Mouse (Mus musculus) small intestine, adult 2 months (tissue): ENCODE data around the gene Prrt2.

Experiments
- CTCF ChIP-seq: fragments of 200-500 bp; IDR thresholded peaks from 2 replicates; pipeline ENCODE4 v1.5.1; 2012; ENCODE audit warnings: low read depth, mild to moderate bottlenecking, control low read depth, inconsistent platforms, low read length, moderate library complexity, mixed read lengths; ENCODE audit not compliant: insufficient replicate concordance, insufficient read length; ENCODE audit errors: extremely low read depth
- POLR2A ChIP-seq: fragments of 200-500 bp; IDR thresholded peaks from 2 replicates; pipeline ENCODE4 v1.6.1; 2012; ENCODE audit warnings: low read depth, mild to moderate bottlenecking, control low read depth, inconsistent platforms, low read length, moderate library complexity

GRCm38 (mm10) chr7:127023896-127024690 is 3.1 kb upstream of the Prrt2 start:
- no peak for TF ChIP-seq CTCF
- TF ChIP-seq POLR2A: no peak
